Mouse (Mus musculus): ENCODE results near the gene Gm11733. TPM values are rescaled to one million over a fixed set of nuclear protein-coding genes. Genes with fewer than 3 reads are reported as not detected.

Gene Gm11733
- total and polyA plus RNA-seq, 3 experiments: 0.06 TPM; not detected in 2

DNA sequence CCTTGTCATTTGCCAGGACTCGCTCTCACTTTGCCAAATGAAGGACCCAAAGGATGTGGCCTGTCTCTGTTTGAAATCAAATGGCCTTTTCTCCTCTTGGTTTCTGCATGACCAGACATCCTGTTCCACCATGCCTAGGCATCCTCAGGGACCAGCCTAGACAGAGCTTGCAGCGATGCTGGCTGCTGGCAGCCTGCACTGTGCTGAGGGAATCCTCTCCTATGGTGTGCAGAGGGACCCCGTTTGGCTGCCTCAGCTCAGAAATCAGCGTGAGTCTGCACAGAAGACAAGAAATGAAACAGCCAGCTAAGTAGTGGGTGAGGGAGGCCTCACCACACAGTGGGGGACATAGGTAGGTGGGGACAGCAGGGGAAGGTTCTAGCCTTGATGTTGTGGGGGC is 12.6 kb downstream of the Gm11733 start:
- no peaks in the 10 kb centered on the region for H3K79me2 ChIP-seq (ENCODE audit: control insufficient read depth, insufficient read depth, low read length, poor library complexity)
- H3K4me1 ChIP-seq (ENCODE audit: control insufficient read depth in 1 of 2, insufficient read depth in 2 of 2, low read length in 2 of 2): no peaks in the 10 kb centered on the region
- no peak overlapping the region for H3K27ac ChIP-seq (ENCODE audit: control insufficient read depth, low read depth, low read length)
- TF ChIP-seq ZKSCAN1 (IDR thresholded peaks at IDR 0.05; ENCODE audit: low read depth, low read length) (no peak), RCOR1 (IDR thresholded peaks at IDR 0.05; ENCODE audit: low read depth, low read length) (no peak), ZNF384 (IDR thresholded peaks at IDR 0.05; ENCODE audit: low read depth, low read length) (no peak), RAD21 (IDR thresholded peaks at IDR 0.05; ENCODE audit: low read depth, low read length) (no peak), KAT2A (conservative IDR thresholded peaks at IDR 0.05; ENCODE audit: low read depth, low read length) (no peak), JUND (IDR thresholded peaks at IDR 0.05; ENCODE audit: low read depth, low read length) (no peak)
- H3K9me3 ChIP-seq (replicated peaks; ENCODE audit: insufficient read depth, low read length): no peaks in the 10 kb centered on the region
- H3K27me3 ChIP-seq (ENCODE audit: control insufficient read depth in 1 of 2, insufficient read depth in 2 of 2, low read length in 2 of 2): peaks cover 0 to 7% of the 10 kb centered on the region in 2 experiments; a peak in 2 of 4 replicates
- no peak for DNase-seq (ENCODE audit: low read depth, low spot score)
- no peak overlapping the region for H3K4me3 ChIP-seq (ENCODE audit: control insufficient read depth in 1 of 2, insufficient read depth in 1 of 2, low read depth in 2 of 2, low read length in 2 of 2)
- no peak overlapping the region for H3K9ac ChIP-seq (ENCODE audit: control insufficient read depth, low read depth, low read length, poor library complexity, severe bottlenecking)
- no peaks in the 10 kb centered on the region for H3K36me3 ChIP-seq (ENCODE audit: control insufficient read depth in 1 of 2, insufficient read depth in 2 of 2, low read length in 2 of 2)

DNA sequence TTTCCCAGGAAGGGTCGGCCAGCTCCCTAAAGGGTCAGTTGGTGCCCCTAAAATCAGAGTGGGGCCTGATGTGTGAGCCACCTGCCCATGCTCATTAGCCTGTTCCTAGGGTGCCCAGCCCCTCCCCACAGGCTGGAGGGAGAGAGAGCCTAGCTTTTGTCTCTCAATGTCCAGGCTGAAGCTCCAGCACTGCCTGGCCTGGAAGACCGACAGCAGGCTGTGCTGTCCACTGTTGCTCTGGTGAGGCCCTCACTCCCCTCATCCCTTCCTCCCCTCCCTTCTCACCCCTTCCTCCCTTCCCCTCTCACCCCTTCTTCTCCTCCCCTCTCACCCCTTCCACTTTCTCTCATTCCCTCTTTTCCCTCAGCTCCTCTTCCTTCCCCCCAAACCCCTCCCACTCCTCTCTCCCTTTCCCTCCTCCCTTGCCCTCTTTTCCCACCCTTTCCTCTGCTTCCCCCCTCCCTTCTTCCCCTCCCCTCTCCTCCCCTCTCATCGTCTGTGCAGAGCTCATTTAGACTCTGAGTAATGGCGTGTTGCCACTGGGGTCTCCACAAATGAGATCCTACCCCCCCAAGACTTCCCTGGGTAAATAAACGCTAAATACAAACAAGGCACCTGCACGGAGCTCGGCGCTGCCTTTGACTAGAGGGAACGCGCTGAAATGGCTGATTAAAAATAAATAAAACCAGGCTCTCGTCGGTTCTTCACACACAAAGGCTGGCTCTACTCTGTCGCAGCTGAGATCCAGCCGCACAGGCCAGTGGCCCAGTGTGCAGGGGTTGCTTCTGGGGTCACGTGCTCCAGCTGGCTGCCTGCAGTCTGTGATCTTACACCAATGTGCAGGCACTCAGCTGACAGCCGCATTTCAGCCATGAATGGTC is 13.3 kb downstream of the Gm11733 start:
- DNase-seq (ENCODE audit: low read depth, low spot score): no peak
- Histone ChIP-seq H3K4me1 (ENCODE audit: control insufficient read depth in 1 of 2, insufficient read depth in 2 of 2, low read length in 2 of 2) (no peaks in the 10 kb centered on the region), H3K9me3 (replicated peaks; ENCODE audit: insufficient read depth, low read length) (no peaks in the 10 kb centered on the region), H3K36me3 (ENCODE audit: control insufficient read depth in 1 of 2, insufficient read depth in 2 of 2, low read length in 2 of 2) (no peaks in the 10 kb centered on the region), H3K4me3 (ENCODE audit: control insufficient read depth in 1 of 2, insufficient read depth in 1 of 2, low read depth in 2 of 2, low read length in 2 of 2) (no peak overlapping the region), H3K27ac (ENCODE audit: control insufficient read depth, low read depth, low read length) (no peak overlapping the region), H3K79me2 (ENCODE audit: control insufficient read depth, insufficient read depth, low read length, poor library complexity) (no peaks in the 10 kb centered on the region), H3K27me3 (ENCODE audit: control insufficient read depth in 1 of 2, insufficient read depth in 2 of 2, low read length in 2 of 2) (peaks cover 0 to 7% of the 10 kb centered on the region in 2 experiments; a peak in 2 of 4 replicates), H3K9ac (ENCODE audit: control insufficient read depth, low read depth, low read length, poor library complexity, severe bottlenecking) (no peak overlapping the region)
- TF ChIP-seq POLR2A (IDR thresholded peaks at IDR 0.05; ENCODE audit: control insufficient read depth in 1 of 2, insufficient read depth in 1 of 2, low read depth in 1 of 2, low read length in 2 of 2, poor library complexity in 1 of 2) (no peak), GABPA (IDR thresholded peaks at IDR 0.05; ENCODE audit: low read depth, low read length) (no peak), MXI1 (IDR thresholded peaks at IDR 0.05; ENCODE audit: low read depth, low read length) (no peak), MAZ (IDR thresholded peaks at IDR 0.05; ENCODE audit: low read depth, low read length) (no peak), ZNF384 (IDR thresholded peaks at IDR 0.05; ENCODE audit: low read depth, low read length) (no peak), USF1 (IDR thresholded peaks at IDR 0.05; ENCODE audit: low read depth, low read length) (0 out of 2 replicates have a peak, but pooled peaks have one; percentile 29), EP300 (IDR thresholded peaks at IDR 0.05; ENCODE audit: low read depth in 1 of 2, low read length in 2 of 2) (no peak)

DNA sequence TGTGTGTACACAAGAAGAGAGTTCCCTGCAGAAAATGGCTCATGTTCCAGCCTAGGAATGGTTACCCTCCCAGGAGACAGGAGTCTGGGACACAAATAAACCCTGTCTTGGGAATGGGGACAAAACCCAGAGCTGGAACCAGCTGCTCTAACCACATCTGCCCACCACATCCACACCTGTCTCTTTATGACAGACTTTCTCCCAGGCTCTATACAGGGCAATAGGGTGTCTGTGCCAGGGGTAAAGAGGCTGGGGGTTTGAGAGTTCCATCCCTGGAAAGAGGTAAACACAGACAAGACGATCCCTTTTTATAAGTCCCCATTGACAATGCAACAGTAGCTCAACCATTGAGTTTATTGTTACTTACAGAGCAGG is 14.0 kb downstream of the Gm11733 start:
- Histone ChIP-seq H3K4me3 (ENCODE audit: control insufficient read depth in 1 of 2, insufficient read depth in 1 of 2, low read depth in 2 of 2, low read length in 2 of 2) (no peak overlapping the region), H3K9ac (ENCODE audit: control insufficient read depth, low read depth, low read length, poor library complexity, severe bottlenecking) (no peak overlapping the region)

More for the DNA sequence above, 14.0 kb downstream of the Gm11733 start:
- no peaks in the 10 kb centered on the region for H3K9me3 ChIP-seq (replicated peaks; ENCODE audit: insufficient read depth, low read length)
- peaks cover 0 to 7% of the 10 kb centered on the region in 2 experiments; a peak in 2 of 4 replicates for H3K27me3 ChIP-seq (ENCODE audit: control insufficient read depth in 1 of 2, insufficient read depth in 2 of 2, low read length in 2 of 2)
- H3K36me3 ChIP-seq (ENCODE audit: control insufficient read depth in 1 of 2, insufficient read depth in 2 of 2, low read length in 2 of 2): no peaks in the 10 kb centered on the region
- no peak overlapping the region for H3K27ac ChIP-seq (ENCODE audit: control insufficient read depth, low read depth, low read length)
- no peak for DNase-seq (ENCODE audit: low read depth, low spot score)
- H3K4me1 ChIP-seq (ENCODE audit: control insufficient read depth in 1 of 2, insufficient read depth in 2 of 2, low read length in 2 of 2): no peaks in the 10 kb centered on the region
- H3K79me2 ChIP-seq (ENCODE audit: control insufficient read depth, insufficient read depth, low read length, poor library complexity): no peaks in the 10 kb centered on the region
- TF ChIP-seq CTCF (IDR thresholded peaks at IDR 0.05 in 2 of 3, conservative IDR thresholded peaks at IDR 0.05 in 1 of 3; ENCODE audit: control insufficient read depth in 1 of 3, insufficient read depth in 1 of 3, low read depth in 2 of 3, low read length in 3 of 3, poor library complexity in 1 of 3, severe bottlenecking in 1 of 3) (no peak), MEF2A (IDR thresholded peaks at IDR 0.05; ENCODE audit: extremely low read depth, insufficient replicate concordance, low read depth, low read length, poor library complexity, severe bottlenecking) (no peak), MYB (IDR thresholded peaks at IDR 0.05; ENCODE audit: low read depth, low read length) (no peak), ZKSCAN1 (IDR thresholded peaks at IDR 0.05; ENCODE audit: low read depth, low read length) (no peak)

Data from MEL (cell line).